Mouse (Mus musculus): ENCODE measurements around the gene Arhgap21. TPM values are rescaled to one million over a fixed set of nuclear protein-coding genes. Genes with fewer than 3 reads are reported as not detected.

Gene Arhgap21
- 10 to 100 TPM; 26.8 to 33.7 TPM for total RNA-seq (2021)
- long read RNA-seq, experiment 1, full-length matches to known transcripts, result 1 of 6 reads
- long read RNA-seq, experiment 1, partial matches to known transcripts, result 1 of 6 reads
- long read RNA-seq, experiment 1, other reads (novel, unspliced or antisense), result 4 of 6 reads
- long read RNA-seq, experiment 2, partial matches to known transcripts, result 1 of 5 reads
- long read RNA-seq, experiment 2, other reads (novel, unspliced or antisense), result 4 of 5 reads

- intact Hi-C loops (cut with DNase I; ENCODE audit: low total_unique reads), result loop anchor here (10.0 kb wide), 1 partner anchor 64 kb away; no protein-coding TSS in a partner anchor
- DNase-seq, result peak; percentile 90
These were observed at the start of gene Arhgap21 for GRCm38 (mm10) chr2:20968441-20969200. TSS of gene Arhgap21 (minus strand) at chr2:20968881.

- intact Hi-C loops (cut with DNase I; ENCODE audit: low total_unique reads), result no loop called here
- DNase-seq, result no peak
These were observed 47.9 kb upstream of the Arhgap21 start for GRCm38 (mm10) chr2:21016589-21016988.

GRCm38 (mm10) chr2:21010806-21011397 is 42.2 kb upstream of the Arhgap21 start:
- DNase-seq, result no peak
- intact Hi-C loops (cut with DNase I; ENCODE audit: low total_unique reads), result no loop called here

GRCm38 (mm10) chr2:21010219-21010618 is 41.5 kb upstream of the Arhgap21 start:
- DNase-seq, result no peak
- intact Hi-C loops (cut with DNase I; ENCODE audit: low total_unique reads), result no loop called here

- DNase-seq, result no peak
- intact Hi-C loops (cut with DNase I; ENCODE audit: low total_unique reads), result no loop called here
These were observed 40.8 kb upstream of the Arhgap21 start for GRCm38 (mm10) chr2:21009258-21010140.

GRCm38 (mm10) chr2:21002538-21002937 is 33.9 kb upstream of the Arhgap21 start:
- peak; percentile 16 for DNase-seq

GRCm38 (mm10) chr2:21001156-21001555 is 32.5 kb upstream of the Arhgap21 start:
- DNase-seq, result no peak

More at GRCm38 (mm10) chr2:21002538-21002937, 33.9 kb upstream of the Arhgap21 start:
- intact Hi-C loops (cut with DNase I; ENCODE audit: low total_unique reads), result no loop called here

GRCm38 (mm10) chr2:20995547-20995946 is 26.9 kb upstream of the Arhgap21 start:
- intact Hi-C loops (cut with DNase I; ENCODE audit: low total_unique reads), result no loop called here
- no peak for DNase-seq

More at GRCm38 (mm10) chr2:21001156-21001555, 32.5 kb upstream of the Arhgap21 start:
- intact Hi-C loops (cut with DNase I; ENCODE audit: low total_unique reads), result no loop called here

- intact Hi-C loops (cut with DNase I; ENCODE audit: low total_unique reads), result no loop called here
- DNase-seq, result no peak
These were observed 22.8 kb upstream of the Arhgap21 start for GRCm38 (mm10) chr2:20991508-20991907.

GRCm38 (mm10) chr2:20990907-20991306 is 22.2 kb upstream of the Arhgap21 start:
- intact Hi-C loops (cut with DNase I; ENCODE audit: low total_unique reads), result no loop called here

GRCm38 (mm10) chr2:20990056-20990455 is 21.4 kb upstream of the Arhgap21 start:
- no peak for DNase-seq
- intact Hi-C loops (cut with DNase I; ENCODE audit: low total_unique reads), result no loop called here

More at GRCm38 (mm10) chr2:20990907-20991306, 22.2 kb upstream of the Arhgap21 start:
- DNase-seq, result no peak

GRCm38 (mm10) chr2:20987822-20988221 is 19.1 kb upstream of the Arhgap21 start:
- intact Hi-C loops (cut with DNase I; ENCODE audit: low total_unique reads), result no loop called here
- no peak for DNase-seq

- DNase-seq, result no peak
- intact Hi-C loops (cut with DNase I; ENCODE audit: low total_unique reads), result loop anchor here (10.0 kb wide), 1 partner anchor 216 kb away; no protein-coding TSS in a partner anchor
These were observed 10.0 kb upstream of the Arhgap21 start for GRCm38 (mm10) chr2:20978726-20979125.

- no peak for DNase-seq
- intact Hi-C loops (cut with DNase I; ENCODE audit: low total_unique reads), result loop anchor here (10.0 kb wide), 1 partner anchor 218 kb away; no protein-coding TSS in a partner anchor
These were observed 8.4 kb upstream of the Arhgap21 start for GRCm38 (mm10) chr2:20977051-20977450.

GRCm38 (mm10) chr2:20973513-20973912 is 4.8 kb upstream of the Arhgap21 start:
- intact Hi-C loops (cut with DNase I; ENCODE audit: low total_unique reads), result loop anchor here (10.0 kb wide), 1 partner anchor 221 kb away; no protein-coding TSS in a partner anchor
- DNase-seq, result no peak

GRCm38 (mm10) chr2:20972180-20972579 is 3.5 kb upstream of the Arhgap21 start:
- intact Hi-C loops (cut with DNase I; ENCODE audit: low total_unique reads), result loop anchor here (10.0 kb wide), 1 partner anchor 223 kb away; no protein-coding TSS in a partner anchor
- DNase-seq, result no peak

GRCm38 (mm10) chr2:20971628-20972027 is 2.9 kb upstream of the Arhgap21 start:
- DNase-seq, result no peak
- intact Hi-C loops (cut with DNase I; ENCODE audit: low total_unique reads), result loop anchor here (10.0 kb wide), 1 partner anchor 223 kb away; no protein-coding TSS in a partner anchor

GRCm38 (mm10) chr2:20969201-20970200 is 820 bp upstream of the Arhgap21 start:
- intact Hi-C loops (cut with DNase I; ENCODE audit: low total_unique reads), result loop anchor here (10.0 kb wide), 2 partner anchors 65 to 225 kb away; no protein-coding TSS in a partner anchor
- peak; percentile 95 for DNase-seq
